Mouse (Mus musculus) limb, embryonic 11.5 days (tissue): ENCODE data around the gene Trpc1. TPM values are rescaled to one million over a fixed set of nuclear protein-coding genes. Genes with fewer than 3 reads are reported as not detected.
A peak's percentile ranks its signal among the peaks of the same experiment; 100 is the strongest.

Experiments used
- ATAC-seq: fragments of 200-750 bp; cut with Nextera tagmentation; 2 replicates; pipeline ENCODE4 v1.8.0; 2017; ENCODE audit warnings: low read depth; ENCODE audit not compliant: insufficient number of reproducible peaks, low FRiP score, low TSS enrichment
- DNase-seq: peaks from one replicate; pipeline ENCODE4 v3.0.0-alpha.2; 2015; ENCODE audit warnings: low spot score
- H3K27ac ChIP-seq: fragments of 300-500 bp; sonication (generic); replicated peaks from 2 replicates; pipeline ENCODE4 v1.5.1; 2014; ENCODE audit warnings: low read depth, mild to moderate bottlenecking, low read length
- H3K27me3 ChIP-seq: fragments of 300-500 bp; sonication (generic); 2 replicates; pipeline ENCODE4 v1.6.1; 2014; ENCODE audit warnings: mild to moderate bottlenecking, low read length, mixed read lengths; ENCODE audit not compliant: control insufficient read depth, insufficient read depth
- H3K36me3 ChIP-seq: fragments of 300-500 bp; sonication (generic); 2 replicates; pipeline ENCODE4 v1.6.1; 2014; ENCODE audit warnings: mild to moderate bottlenecking, low read length, moderate library complexity, mixed read lengths; ENCODE audit not compliant: control insufficient read depth, insufficient read depth
- H3K4me1 ChIP-seq: fragments of 300-500 bp; sonication (generic); 2 replicates; pipeline ENCODE4 v1.6.1; 2014; ENCODE audit warnings: low read length, mixed read lengths; ENCODE audit not compliant: control insufficient read depth, insufficient read depth
- H3K4me2 ChIP-seq: fragments of 300-500 bp; sonication (generic); 2 replicates; pipeline ENCODE4 v1.6.1; 2014; ENCODE audit warnings: low read depth, mild to moderate bottlenecking, moderate library complexity; ENCODE audit not compliant: severe bottlenecking
- H3K4me3 ChIP-seq: fragments of 300-500 bp; sonication (generic); 2 replicates; pipeline ENCODE4 v1.5.1; 2014; ENCODE audit warnings: low read depth, low read length
- H3K9ac ChIP-seq: fragments of 300-500 bp; sonication (generic); 2 replicates; pipeline ENCODE4 v1.6.1; 2014; ENCODE audit warnings: mild to moderate bottlenecking, low read length
- H3K9me3 ChIP-seq: fragments of 300-500 bp; sonication (generic); 2 replicates; pipeline ENCODE4 v1.6.1; 2016; ENCODE audit warnings: low read length; ENCODE audit not compliant: control insufficient read depth
- WGBS: fragments of 180-500 bp; shearing (Covaris S2); extraction: QIAGEN DNeasy Blood & Tissue Kit; methylation state at CpG from one replicate; pipeline ENCODE4 v1.1.7; 2014; 5-methylcytosine and 5-hydroxymethylcytosine counted together
- polyA plus RNA-seq: library from polyadenylated mRNA; unstranded; fragments of >200 nt; fragmentation: Nextera tagmentation; extraction: Ambion mirVana; gene quantifications from 2 replicates; pipeline ENCODE4 v1.2.1, GENCODE M21; 2014

Trpc1 gene
- polyA plus RNA-seq, 1 experiment from 2014 or later = 1.6 TPM

DNA sequence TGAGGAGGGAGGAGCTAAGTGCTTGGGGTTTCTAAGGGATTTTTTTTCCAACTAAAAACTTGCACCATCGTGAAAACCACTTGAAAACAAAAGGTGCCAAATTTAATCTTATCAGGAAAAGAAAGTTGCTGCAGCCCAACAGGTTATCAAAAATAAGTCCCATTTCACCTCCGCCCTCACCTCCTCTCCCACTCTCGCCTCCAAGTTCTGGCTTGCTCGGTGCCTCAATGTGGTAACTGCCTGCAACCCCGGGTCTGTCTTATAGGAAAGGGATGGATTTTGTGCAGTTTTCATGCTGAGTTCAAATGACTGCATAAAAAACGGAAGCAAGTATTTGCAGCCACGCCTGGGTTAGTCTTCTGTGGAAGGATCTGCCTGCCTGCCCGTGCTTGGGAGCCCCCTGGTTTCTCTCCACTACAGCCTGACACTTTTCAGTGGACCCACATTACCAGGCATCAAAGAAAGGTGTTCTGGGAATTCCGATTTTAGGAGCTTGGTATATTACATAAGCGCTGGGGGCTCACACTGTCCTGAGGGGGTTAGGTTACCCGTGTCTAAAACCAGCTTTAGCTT is 56.6 kb downstream of the Trpc1 start:
- Histone ChIP-seq H3K4me2 (no peak overlapping the region), H3K27me3 (no peaks in the 10 kb centered on the region), H3K4me3 (no peak overlapping the region), H3K9me3 (no peaks in the 10 kb centered on the region), H3K36me3 (no peaks in the 10 kb centered on the region), H3K9ac (no peak overlapping the region), H3K27ac (no peak overlapping the region), H3K4me1 (peaks cover 17% of the 10 kb centered on the region)
- no peak for DNase-seq
- no peak for ATAC-seq
- WGBS = 64% methylated on average over 11 of the region's 11 CpGs

GRCm38 (mm10) chr9:95692823-95693222 is 57.4 kb downstream of the Trpc1 start:
- WGBS = 13% methylated on average over 8 of the region's 8 CpGs
- no peaks in the 10 kb centered on the region for H3K9me3 ChIP-seq
- ATAC-seq = peak; percentile 59; the same call in 1 of the 2 replicates
- H3K4me2 ChIP-seq = peak overlapping the region; percentile 7; the same call in 1 of the 2 replicates
- no peaks in the 10 kb centered on the region for H3K27me3 ChIP-seq
- DNase-seq = peak; percentile 55
- no peak overlapping the region for H3K4me3 ChIP-seq
- no peak overlapping the region for H3K9ac ChIP-seq
- H3K27ac ChIP-seq = no peak overlapping the region
- H3K4me1 ChIP-seq = peaks cover 17% of the 10 kb centered on the region
- no peaks in the 10 kb centered on the region for H3K36me3 ChIP-seq

DNA sequence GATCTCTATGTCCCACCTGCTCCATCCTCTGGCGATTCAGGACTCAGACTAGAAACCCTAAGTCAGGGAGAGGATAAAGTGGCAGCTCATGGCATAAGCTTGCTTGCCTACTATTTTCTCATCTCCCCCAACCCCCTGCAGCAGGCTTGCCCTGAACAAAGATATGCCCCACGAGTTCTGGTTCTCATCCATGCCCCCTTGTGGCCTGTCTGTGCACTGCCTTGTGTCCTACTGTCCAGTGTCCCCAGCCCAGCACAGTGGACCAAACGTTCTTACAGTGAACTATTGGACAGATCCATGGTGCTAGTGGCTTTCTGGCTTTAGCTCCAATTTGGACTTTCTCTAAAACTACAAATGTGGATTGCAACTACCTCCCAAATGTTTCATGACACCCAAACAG is 62.1 kb downstream of the Trpc1 start:
- Histone ChIP-seq H3K36me3 (no peaks in the 10 kb centered on the region), H3K9ac (no peak overlapping the region), H3K9me3 (no peaks in the 10 kb centered on the region), H3K4me2 (no peak overlapping the region), H3K27ac (no peak overlapping the region), H3K4me3 (no peak overlapping the region), H3K4me1 (peaks cover 15% of the 10 kb centered on the region), H3K27me3 (no peaks in the 10 kb centered on the region)
- 72% methylated on average over 3 of the region's 3 CpGs for WGBS
- DNase-seq (no peak), ATAC-seq (no peak)

GRCm38 (mm10) chr9:95685660-95686440 is 64.3 kb downstream of the Trpc1 start:
- Histone ChIP-seq H3K27ac (no peak overlapping the region), H3K4me3 (no peak overlapping the region), H3K9ac (no peak overlapping the region), H3K4me2 (no peak overlapping the region), H3K36me3 (no peaks in the 10 kb centered on the region), H3K4me1 (peaks cover 4% of the 10 kb centered on the region; the same call in 1 of the 2 replicates), H3K27me3 (no peaks in the 10 kb centered on the region), H3K9me3 (no peaks in the 10 kb centered on the region)
- WGBS = 50% methylated on average over 11 of the region's 11 CpGs
- peak; percentile 44; the same call in 1 of the 2 replicates for ATAC-seq
- peak; percentile 60 for DNase-seq

GRCm38 (mm10) chr9:95680691-95681090 is 69.5 kb downstream of the Trpc1 start:
- no peaks in the 10 kb centered on the region for H3K9me3 ChIP-seq
- H3K27me3 ChIP-seq = no peaks in the 10 kb centered on the region
- no peak overlapping the region for H3K9ac ChIP-seq
- H3K4me2 ChIP-seq = no peak overlapping the region
- no peak overlapping the region for H3K27ac ChIP-seq
- DNase-seq (no peak), ATAC-seq (no peak)
- H3K4me1 ChIP-seq = no peaks in the 10 kb centered on the region; the same call in 1 of the 2 replicates
- H3K4me3 ChIP-seq = no peak overlapping the region
- 93% methylated on average over 11 of the region's 11 CpGs for WGBS
- H3K36me3 ChIP-seq = no peaks in the 10 kb centered on the region

GRCm38 (mm10) chr9:95679966-95680365 is 70.2 kb downstream of the Trpc1 start:
- Histone ChIP-seq H3K4me2 (no peak overlapping the region), H3K4me1 (no peaks in the 10 kb centered on the region), H3K9ac (no peak overlapping the region), H3K27ac (no peak overlapping the region), H3K36me3 (no peaks in the 10 kb centered on the region), H3K27me3 (no peaks in the 10 kb centered on the region), H3K9me3 (no peaks in the 10 kb centered on the region), H3K4me3 (no peak overlapping the region)
- DNase-seq (no peak), ATAC-seq (no peak)
- WGBS = 89% methylated on average over 7 of the region's 7 CpGs

DNA sequence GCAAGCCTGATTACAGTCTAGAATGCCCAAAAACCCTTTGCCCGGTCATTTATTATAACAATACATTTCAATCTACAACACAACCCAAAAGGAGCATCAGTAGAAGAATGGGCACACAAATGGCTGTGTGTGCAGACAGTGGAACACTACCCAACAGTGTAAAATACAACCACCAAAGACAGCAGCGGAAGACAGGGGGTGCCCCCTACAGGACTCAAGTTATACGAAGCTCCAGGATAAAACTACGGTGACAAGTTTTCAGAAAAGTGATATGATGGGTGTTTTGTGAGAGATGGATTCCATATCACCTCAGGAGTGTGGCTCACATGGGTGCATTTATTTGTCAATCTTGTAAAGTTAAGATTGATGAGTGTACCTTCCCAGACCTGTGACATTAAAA is 74.2 kb downstream of the Trpc1 start:
- Histone ChIP-seq H3K27ac (no peak overlapping the region), H3K9me3 (no peaks in the 10 kb centered on the region; the same call in 1 of the 2 replicates), H3K27me3 (no peaks in the 10 kb centered on the region), H3K4me3 (no peak overlapping the region), H3K36me3 (no peaks in the 10 kb centered on the region), H3K4me2 (no peak overlapping the region), H3K9ac (no peak overlapping the region), H3K4me1 (no peaks in the 10 kb centered on the region)
- ATAC-seq (no peak), DNase-seq (no peak)
- WGBS = 99% methylated on average over 4 of the region's 4 CpGs

DNA sequence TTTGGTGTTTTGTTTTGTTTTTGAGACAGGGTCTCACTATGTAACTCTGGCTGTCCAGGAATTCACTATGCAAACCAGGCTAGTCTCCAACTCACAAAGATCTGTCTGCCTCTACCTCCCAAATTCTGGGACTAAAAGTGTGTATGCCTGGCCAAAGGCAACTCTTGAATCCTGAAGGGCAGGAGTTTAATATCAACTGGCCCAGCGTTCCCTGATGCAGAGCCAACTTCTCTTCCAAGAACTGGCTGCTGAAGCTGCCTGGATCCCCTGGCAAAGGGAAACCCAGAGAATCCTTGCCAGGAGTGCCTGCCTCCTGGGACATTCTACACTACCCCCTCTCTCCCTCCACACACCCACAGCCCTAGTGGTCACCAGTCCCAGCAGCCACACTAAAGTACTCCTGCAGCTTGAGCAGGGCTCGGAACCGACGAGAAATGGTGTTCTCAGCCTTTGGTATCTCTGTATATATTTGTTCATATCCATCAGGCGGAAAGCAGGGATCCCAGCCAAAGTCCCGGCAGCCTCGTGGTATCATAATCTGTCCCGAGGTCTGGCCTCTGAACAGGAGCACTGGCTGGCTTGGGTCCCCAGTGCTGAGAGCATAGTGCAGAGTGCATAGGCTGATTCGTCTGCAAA is 75.0 kb downstream of the Trpc1 start:
- no peaks in the 10 kb centered on the region for H3K27me3 ChIP-seq
- H3K36me3 ChIP-seq = no peaks in the 10 kb centered on the region
- 90% methylated on average over 9 of the region's 9 CpGs for WGBS
- no peak overlapping the region for H3K9ac ChIP-seq
- no peak overlapping the region for H3K4me2 ChIP-seq
- no peak overlapping the region for H3K4me3 ChIP-seq
- DNase-seq (no peak), ATAC-seq (no peak)
- no peaks in the 10 kb centered on the region; the same call in 1 of the 2 replicates for H3K9me3 ChIP-seq
- no peak overlapping the region for H3K27ac ChIP-seq
- H3K4me1 ChIP-seq = no peaks in the 10 kb centered on the region
